Mouse (Mus musculus): Measurements from ENCODE around the gene Tmem45b. TPM values are rescaled to one million over a fixed set of nuclear protein-coding genes. Genes with fewer than 3 reads are reported as not detected.

Gene Tmem45b
- polyA plus RNA-seq, 1 experiment from 2014 or later = 0.18 TPM

GRCm38 (mm10) chr9:31437861-31438260 lies 26.4 kb downstream of the Tmem45b start:
- Histone ChIP-seq H3K36me3 (no peaks in the 10 kb centered on the region), H3K9ac (no peak overlapping the region), H3K4me1 (no peaks in the 10 kb centered on the region), H3K27me3 (no peaks in the 10 kb centered on the region), H3K4me3 (no peak overlapping the region), H3K4me2 (replicated peaks) (no peak overlapping the region), H3K27ac (no peak overlapping the region), H3K9me3 (replicated peaks) (no peaks in the 10 kb centered on the region)
- no peak for ATAC-seq (ENCODE audit: low FRiP score)
- WGBS = 88% methylated on average over 7 of the region's 7 CpGs

GRCm38 (mm10) chr9:31435415-31435814 lies 28.8 kb downstream of the Tmem45b start:
- Histone ChIP-seq H3K27ac (no peak overlapping the region), H3K9ac (no peak overlapping the region)

GRCm38 (mm10) chr9:31433431-31433830 lies 30.8 kb downstream of the Tmem45b start:
- no peaks in the 10 kb centered on the region for H3K4me1 ChIP-seq
- H3K36me3 ChIP-seq = no peaks in the 10 kb centered on the region
- H3K4me3 ChIP-seq = no peak overlapping the region
- WGBS = 94% methylated on average over 3 of the region's 3 CpGs
- no peaks in the 10 kb centered on the region for H3K9me3 ChIP-seq (replicated peaks)
- no peak overlapping the region for H3K9ac ChIP-seq
- H3K27ac ChIP-seq = no peak overlapping the region
- no peak for ATAC-seq (ENCODE audit: low FRiP score)
- H3K4me2 ChIP-seq (replicated peaks) = no peak overlapping the region
- H3K27me3 ChIP-seq = no peaks in the 10 kb centered on the region

More at GRCm38 (mm10) chr9:31435415-31435814, 28.8 kb downstream of the Tmem45b start:
- no peak for ATAC-seq (ENCODE audit: low FRiP score)
- Histone ChIP-seq H3K9me3 (replicated peaks) (no peaks in the 10 kb centered on the region), H3K4me2 (replicated peaks) (no peak overlapping the region), H3K36me3 (no peaks in the 10 kb centered on the region), H3K27me3 (no peaks in the 10 kb centered on the region), H3K4me1 (no peaks in the 10 kb centered on the region), H3K4me3 (no peak overlapping the region)
- 86% methylated on average over 8 of the region's 8 CpGs for WGBS

GRCm38 (mm10) chr9:31432336-31432975 lies 31.8 kb downstream of the Tmem45b start:
- H3K36me3 ChIP-seq = no peaks in the 10 kb centered on the region
- no peak for ATAC-seq (ENCODE audit: low FRiP score)
- no peak overlapping the region for H3K4me2 ChIP-seq (replicated peaks)
- 76% methylated on average over 7 of the region's 7 CpGs for WGBS
- no peaks in the 10 kb centered on the region for H3K4me1 ChIP-seq
- no peak overlapping the region for H3K9ac ChIP-seq
- no peak overlapping the region for H3K27ac ChIP-seq
- H3K27me3 ChIP-seq = no peaks in the 10 kb centered on the region
- no peak overlapping the region for H3K4me3 ChIP-seq
- H3K9me3 ChIP-seq (replicated peaks) = no peaks in the 10 kb centered on the region

- Histone ChIP-seq H3K4me3 (no peak overlapping the region), H3K27me3 (no peaks in the 10 kb centered on the region), H3K9ac (no peak overlapping the region), H3K36me3 (no peaks in the 10 kb centered on the region), H3K4me1 (no peaks in the 10 kb centered on the region), H3K9me3 (replicated peaks) (no peaks in the 10 kb centered on the region), H3K27ac (no peak overlapping the region), H3K4me2 (replicated peaks) (no peak overlapping the region)
- 79% methylated on average over 5 of the region's 5 CpGs for WGBS
- no peak for ATAC-seq (ENCODE audit: low FRiP score)
These were observed 32.5 kb downstream of the Tmem45b start for GRCm38 (mm10) chr9:31431751-31432150.

GRCm38 (mm10) chr9:31430011-31430410 lies 34.3 kb downstream of the Tmem45b start:
- no peak overlapping the region for H3K4me2 ChIP-seq (replicated peaks)
- H3K36me3 ChIP-seq = no peaks in the 10 kb centered on the region
- no peak overlapping the region for H3K4me3 ChIP-seq
- H3K27ac ChIP-seq = no peak overlapping the region
- no peaks in the 10 kb centered on the region for H3K27me3 ChIP-seq
- 81% methylated on average over 9 of the region's 9 CpGs for WGBS
- H3K9ac ChIP-seq = no peak overlapping the region
- no peak for ATAC-seq (ENCODE audit: low FRiP score)
- no peaks in the 10 kb centered on the region for H3K9me3 ChIP-seq (replicated peaks)
- H3K4me1 ChIP-seq = no peaks in the 10 kb centered on the region

GRCm38 (mm10) chr9:31428971-31429370 lies 35.3 kb downstream of the Tmem45b start:
- H3K4me1 ChIP-seq = no peaks in the 10 kb centered on the region
- H3K36me3 ChIP-seq = no peaks in the 10 kb centered on the region
- no peaks in the 10 kb centered on the region for H3K9me3 ChIP-seq (replicated peaks)
- no peak for ATAC-seq (ENCODE audit: low FRiP score)
- no peak overlapping the region for H3K9ac ChIP-seq
- no peaks in the 10 kb centered on the region for H3K27me3 ChIP-seq
- 88% methylated on average over 7 of the region's 7 CpGs for WGBS
- no peak overlapping the region for H3K4me2 ChIP-seq (replicated peaks)
- H3K27ac ChIP-seq = no peak overlapping the region
- no peak overlapping the region for H3K4me3 ChIP-seq

GRCm38 (mm10) chr9:31422143-31422542 lies 42.1 kb downstream of the Tmem45b start:
- 92% methylated on average over 5 of the region's 5 CpGs for WGBS
- Histone ChIP-seq H3K27me3 (no peaks in the 10 kb centered on the region), H3K4me1 (no peaks in the 10 kb centered on the region), H3K9ac (no peak overlapping the region), H3K27ac (no peak overlapping the region), H3K4me3 (no peak overlapping the region), H3K9me3 (replicated peaks) (no peaks in the 10 kb centered on the region), H3K36me3 (peaks cover 50% of the 10 kb centered on the region), H3K4me2 (replicated peaks) (no peak overlapping the region)
- no peak for ATAC-seq (ENCODE audit: low FRiP score)

- ATAC-seq (ENCODE audit: low FRiP score) = no peak
- H3K9me3 ChIP-seq (replicated peaks) = no peaks in the 10 kb centered on the region
- peaks cover 79% of the 10 kb centered on the region for H3K36me3 ChIP-seq
- no peaks in the 10 kb centered on the region for H3K27me3 ChIP-seq
- no peak overlapping the region for H3K4me2 ChIP-seq (replicated peaks)
- no peak overlapping the region for H3K27ac ChIP-seq
- H3K9ac ChIP-seq = no peak overlapping the region
- H3K4me3 ChIP-seq = no peak overlapping the region
- 100% methylated on average over 1 of the region's 1 CpGs for WGBS
- no peaks in the 10 kb centered on the region for H3K4me1 ChIP-seq
These were observed 45.4 kb downstream of the Tmem45b start for GRCm38 (mm10) chr9:31418821-31419220.

- Histone ChIP-seq H3K36me3 (peaks cover 86% of the 10 kb centered on the region), H3K9me3 (replicated peaks) (no peaks in the 10 kb centered on the region), H3K9ac (no peak overlapping the region), H3K4me3 (no peak overlapping the region), H3K4me2 (replicated peaks) (no peak overlapping the region), H3K27ac (no peak overlapping the region), H3K27me3 (no peaks in the 10 kb centered on the region), H3K4me1 (no peaks in the 10 kb centered on the region)
- no peak for ATAC-seq (ENCODE audit: low FRiP score)
- WGBS = 92% methylated on average over 4 of the region's 4 CpGs
These were observed 52.1 kb downstream of the Tmem45b start for GRCm38 (mm10) chr9:31412165-31412564.

GRCm38 (mm10) chr9:31405217-31405616 lies 59.0 kb downstream of the Tmem45b start:
- H3K4me1 ChIP-seq = no peaks in the 10 kb centered on the region
- no peaks in the 10 kb centered on the region for H3K9me3 ChIP-seq (replicated peaks)
- H3K4me2 ChIP-seq (replicated peaks) = no peak overlapping the region
- H3K27ac ChIP-seq = no peak overlapping the region
- no peak for ATAC-seq (ENCODE audit: low FRiP score)
- peaks cover 89% of the 10 kb centered on the region for H3K36me3 ChIP-seq
- WGBS = 64% methylated on average over 6 of the region's 6 CpGs
- no peak overlapping the region for H3K4me3 ChIP-seq
- no peak overlapping the region for H3K9ac ChIP-seq
- H3K27me3 ChIP-seq = no peaks in the 10 kb centered on the region

- Histone ChIP-seq H3K4me3 (no peak overlapping the region), H3K27ac (no peak overlapping the region), H3K27me3 (no peaks in the 10 kb centered on the region), H3K36me3 (peaks cover 89% of the 10 kb centered on the region), H3K4me2 (replicated peaks) (no peak overlapping the region), H3K9ac (no peak overlapping the region), H3K9me3 (replicated peaks) (no peaks in the 10 kb centered on the region), H3K4me1 (no peaks in the 10 kb centered on the region)
- 91% methylated on average over 2 of the region's 2 CpGs for WGBS
- ATAC-seq (ENCODE audit: low FRiP score) = no peak
These were observed 60.0 kb downstream of the Tmem45b start for GRCm38 (mm10) chr9:31404311-31404710.

- no peak overlapping the region for H3K4me3 ChIP-seq
- H3K4me1 ChIP-seq = no peaks in the 10 kb centered on the region
- H3K9ac ChIP-seq = no peak overlapping the region
- ATAC-seq (ENCODE audit: low FRiP score) = no peak
- H3K36me3 ChIP-seq = peaks cover 96% of the 10 kb centered on the region
- WGBS = 61% methylated on average over 4 of the region's 4 CpGs
- no peaks in the 10 kb centered on the region for H3K27me3 ChIP-seq
- H3K4me2 ChIP-seq (replicated peaks) = no peak overlapping the region
- H3K9me3 ChIP-seq (replicated peaks) = no peaks in the 10 kb centered on the region
- H3K27ac ChIP-seq = no peak overlapping the region
These were observed 63.8 kb downstream of the Tmem45b start for GRCm38 (mm10) chr9:31400441-31400840.

All from hindbrain, embryonic 12.5 days (tissue).